Mouse (Mus musculus) left cerebral cortex, adult 9 months (tissue): ENCODE data around the gene Olfr895.

Experiments used
- DNase-seq, 2 experiments: peaks; one replicate each; pipeline ENCODE4 v3.0.0; 2022; ENCODE audit warnings: low spot score in 2 of 2

The Olfr895 gene

DNA sequence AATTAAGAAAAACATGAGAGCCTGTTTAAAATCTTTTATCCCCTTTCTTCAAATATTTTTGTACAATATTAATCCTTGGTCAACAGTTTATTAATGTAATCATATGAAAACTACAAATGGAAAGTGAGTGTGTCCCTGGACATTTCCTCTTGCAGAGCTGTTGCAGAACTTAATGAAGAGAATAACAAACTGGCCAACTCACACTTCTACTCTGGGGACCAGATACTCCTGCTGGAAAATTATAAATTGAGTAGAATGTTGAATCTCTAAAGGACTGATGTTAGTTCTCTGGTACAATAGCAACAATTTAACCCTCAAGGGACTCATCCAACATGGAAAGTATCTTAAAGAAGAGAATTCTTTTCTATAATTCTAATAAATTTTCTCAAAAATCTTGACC lies at the start of gene Olfr895:
Olfr895 (plus strand) TSS at position 301 of the 400 bp plus-strand sequence.
- DNase-seq, result no peak

DNA sequence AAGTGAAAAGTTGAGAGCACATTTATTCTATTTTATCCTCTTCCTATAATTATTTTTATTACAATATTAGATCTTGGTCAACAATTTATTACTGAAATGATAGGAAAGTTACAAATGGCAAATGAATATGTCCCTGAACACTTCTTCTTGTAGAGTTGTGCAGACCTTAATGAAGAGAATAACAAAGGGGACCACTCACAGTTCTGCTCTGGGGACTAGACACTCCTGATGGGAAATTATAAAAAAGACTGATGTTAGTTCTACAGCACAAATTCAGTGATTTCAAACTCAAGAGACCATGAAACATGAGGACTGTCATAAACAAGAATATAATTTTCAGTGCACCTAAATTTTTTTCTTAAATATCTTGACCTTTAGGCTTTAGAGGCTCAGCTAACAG lies 15.2 kb upstream of the Olfr895 start, which contains the start of gene Olfr143:
Olfr143 (plus strand) TSS at position 301 of the 400 bp plus-strand sequence.
- DNase-seq, result no peak

DNA sequence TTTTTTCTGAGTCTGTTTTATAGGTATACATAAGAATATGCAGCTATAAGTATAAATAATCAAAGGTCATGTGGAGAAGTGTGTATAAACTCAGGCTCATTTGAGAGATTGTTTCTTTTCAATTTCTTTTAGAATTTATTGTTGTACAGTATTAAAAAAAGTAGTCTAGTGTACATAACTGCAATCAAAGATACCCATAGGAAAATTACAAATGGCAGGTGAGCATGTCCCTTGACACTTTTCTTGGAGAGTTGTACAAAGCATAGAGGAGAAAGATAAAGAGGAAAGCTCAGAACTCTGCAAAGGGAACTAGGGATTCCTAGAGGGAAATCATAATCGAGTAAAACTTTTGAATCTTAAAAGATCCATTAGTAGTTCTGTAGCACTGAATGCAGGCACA lies 23.2 kb downstream of the Olfr895 start, which contains the start of gene Olfr896-ps1:
Olfr896-ps1 (plus strand) TSS at position 301 of the 400 bp plus-strand sequence.
- DNase-seq, result no peak
